Mouse (Mus musculus): ENCODE results near the gene Rhbdl2.

GRCm38 (mm10) chr4:123803642-123804041 lies 16.0 kb downstream of the Rhbdl2 start:
- TF ChIP-seq CHD2 (IDR thresholded peaks at IDR 0.05; ENCODE audit: low read depth, low read length) (no peak), ZNF384 (IDR thresholded peaks at IDR 0.05; ENCODE audit: low read depth, low read length) (no peak), HCFC1 (IDR thresholded peaks at IDR 0.05; ENCODE audit: borderline replicate concordance, insufficient read depth, low read length) (no peak), MAFK (IDR thresholded peaks at IDR 0.05; ENCODE audit: insufficient read depth, low read depth, low read length) (no peak)
